Mouse (Mus musculus) T-helper 17 cell (primary cell): ENCODE measurements around the gene Ovca2.

ENCODE experiments used
- in situ Hi-C, 2 experiments: fragments of 300-600 bp; cut with MboI, MseI; formaldehyde crosslinking; loops; 1 replicate in 1 of 2; 2 replicates in 1 of 2; pipeline ENCODE4 v1.15.1; 2025; ENCODE audit warnings: high pct_unique_total_duplicates in 2 of 2

Ovca2 gene

GRCm38 (mm10) chr11:75178672-75179208 is at the start of gene Ovca2:
Gene Ovca2 (minus strand): TSS chr11:75178835.
- in situ Hi-C loops = loop anchor here in 1 of 2 experiments (25.0 kb wide), 1 partner anchor 1684 kb away; no protein-coding TSS in a partner anchor

- in situ Hi-C loops = loop anchor here (5.0 kb wide), 1 partner anchor 35 kb away; the partner anchor contains the start of genes Dph1 (in 2 of the 2) and Rtn4rl1 (in 2 of the 2)
Observed at GRCm38 (mm10) chr11:75227632-75228031, 49.0 kb upstream of the Ovca2 start.

- in situ Hi-C loops = loop anchor here (5.0 kb wide), 1 partner anchor 33 kb away; the partner anchor contains the start of genes Dph1 (in 2 of the 2) and Rtn4rl1 (in 2 of the 2)
Observed at GRCm38 (mm10) chr11:75224835-75225234, 46.2 kb upstream of the Ovca2 start.

GRCm38 (mm10) chr11:75224062-75224461 is 45.4 kb upstream of the Ovca2 start:
- in situ Hi-C loops = no loop called here

GRCm38 (mm10) chr11:75220517-75221145 is 42.0 kb upstream of the Ovca2 start:
- in situ Hi-C loops = no loop called here

GRCm38 (mm10) chr11:75220115-75220514 is 41.5 kb upstream of the Ovca2 start:
- in situ Hi-C loops = no loop called here

GRCm38 (mm10) chr11:75214081-75214950 is 35.7 kb upstream of the Ovca2 start:
- in situ Hi-C loops = no loop called here

- in situ Hi-C loops = no loop called here
Observed at GRCm38 (mm10) chr11:75213372-75214080, 34.9 kb upstream of the Ovca2 start.

- in situ Hi-C loops = no loop called here
Observed at GRCm38 (mm10) chr11:75212876-75213275, 34.2 kb upstream of the Ovca2 start.

GRCm38 (mm10) chr11:75212031-75212667 is 33.5 kb upstream of the Ovca2 start:
- in situ Hi-C loops = no loop called here

GRCm38 (mm10) chr11:75210755-75211154 is 32.1 kb upstream of the Ovca2 start:
- in situ Hi-C loops = no loop called here

- in situ Hi-C loops = no loop called here
Observed at GRCm38 (mm10) chr11:75210093-75210492, 31.5 kb upstream of the Ovca2 start.

GRCm38 (mm10) chr11:75209363-75209762 is 30.7 kb upstream of the Ovca2 start:
- in situ Hi-C loops = no loop called here

GRCm38 (mm10) chr11:75206347-75206746 is 27.7 kb upstream of the Ovca2 start:
- in situ Hi-C loops = no loop called here

- in situ Hi-C loops = no loop called here
Observed at GRCm38 (mm10) chr11:75204472-75204871, 25.8 kb upstream of the Ovca2 start.

- in situ Hi-C loops = no loop called here
Observed at GRCm38 (mm10) chr11:75203926-75204325, 25.3 kb upstream of the Ovca2 start.

GRCm38 (mm10) chr11:75201721-75202120 is 23.1 kb upstream of the Ovca2 start:
- in situ Hi-C loops = no loop called here

GRCm38 (mm10) chr11:75200935-75201334 is 22.3 kb upstream of the Ovca2 start:
- in situ Hi-C loops = no loop called here

- in situ Hi-C loops = loop anchor here in 1 of 2 experiments (25.0 kb wide), 1 partner anchor 1662 kb away; no protein-coding TSS in a partner anchor
Observed at GRCm38 (mm10) chr11:75199951-75200350, 21.3 kb upstream of the Ovca2 start.

- in situ Hi-C loops = loop anchor here in 1 of 2 experiments (25.0 kb wide), 1 partner anchor 1664 kb away; no protein-coding TSS in a partner anchor
Observed at GRCm38 (mm10) chr11:75198792-75199191, 20.2 kb upstream of the Ovca2 start.

GRCm38 (mm10) chr11:75197956-75198355 is 19.3 kb upstream of the Ovca2 start:
- in situ Hi-C loops = loop anchor here in 1 of 2 experiments (25.0 kb wide), 1 partner anchor 1664 kb away; no protein-coding TSS in a partner anchor
